Mouse (Mus musculus): ENCODE measurements around the gene Mup14. TPM values are rescaled to one million over a fixed set of nuclear protein-coding genes. Genes with fewer than 3 reads are reported as not detected.
"Not testable (repeated sequence)": the region's sequence is repeated elsewhere in the genome, so short reads cannot be mapped to it uniquely, and the experiment has no call there.

Mup14 gene
- total RNA-seq (2012; rRNA removed) (not detected in 2 replicates), total RNA-seq (2014; rRNA removed) (not detected in 2 replicates), polyA plus RNA-seq (2012; ENCODE audit: insufficient read length, low read depth) (not detected in 2 replicates)

DNA sequence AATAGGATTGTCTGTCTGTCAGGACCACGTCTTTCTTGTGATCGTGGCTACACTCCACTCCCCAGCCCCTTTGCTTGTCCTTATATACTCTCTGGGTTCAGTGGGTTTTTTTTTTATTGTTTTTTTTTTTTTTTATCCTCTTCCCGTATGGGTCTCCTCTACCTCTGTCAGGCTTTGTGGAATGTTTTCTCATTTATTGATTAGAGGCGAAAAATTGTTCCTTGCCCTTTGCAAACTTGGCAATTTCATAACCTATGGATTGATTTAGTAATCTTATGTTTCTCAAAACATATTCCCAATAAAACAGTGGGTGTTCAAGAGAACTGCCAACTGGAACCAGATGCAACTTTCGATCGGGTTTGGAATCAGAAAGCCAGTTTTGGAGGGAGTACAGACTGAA is at the start of gene Mup14:
Mup14 (minus strand) TSS at position 101 of the 400 bp plus-strand sequence.
- H3K4me3 ChIP-seq (replicated peaks in 1 of 3; ENCODE audit: low read depth in 2 of 3, low read length in 2 of 3, poor library complexity in 1 of 3); dilution Hi-C loops (cut with MboI; ENCODE audit: extremely low pct_ligation_motif_present, extremely low pct_unique_long_range_greater_than_20kb, low sequenced_read_pairs); H3K79me2 ChIP-seq (replicated peaks; ENCODE audit: control insufficient read depth, extremely low read depth, insufficient read depth, poor library complexity, severe bottlenecking); DNase-seq (ENCODE audit: extremely low read depth); H3K4me2 ChIP-seq (ENCODE audit: insufficient read depth, low read depth, poor library complexity, severe bottlenecking); H3K4me1 ChIP-seq (ENCODE audit: control insufficient read depth in 1 of 2, insufficient read depth in 2 of 2); in situ Hi-C loops (cut with MboI; ENCODE audit: low pct_ligation_motif_present, low pct_unique_long_range_greater_than_20kb, low sequenced_read_pairs); H3K9ac ChIP-seq (ENCODE audit: insufficient read depth, low read depth); H3K27ac ChIP-seq (ENCODE audit: insufficient read depth, low read depth); H3K9me3 ChIP-seq (replicated peaks; ENCODE audit: low read length); H3K36me3 ChIP-seq (replicated peaks in 1 of 2; ENCODE audit: control insufficient read depth in 1 of 2, insufficient read depth in 1 of 2, low read length in 1 of 2); H3K27me3 ChIP-seq (replicated peaks): not testable (repeated sequence)

DNA sequence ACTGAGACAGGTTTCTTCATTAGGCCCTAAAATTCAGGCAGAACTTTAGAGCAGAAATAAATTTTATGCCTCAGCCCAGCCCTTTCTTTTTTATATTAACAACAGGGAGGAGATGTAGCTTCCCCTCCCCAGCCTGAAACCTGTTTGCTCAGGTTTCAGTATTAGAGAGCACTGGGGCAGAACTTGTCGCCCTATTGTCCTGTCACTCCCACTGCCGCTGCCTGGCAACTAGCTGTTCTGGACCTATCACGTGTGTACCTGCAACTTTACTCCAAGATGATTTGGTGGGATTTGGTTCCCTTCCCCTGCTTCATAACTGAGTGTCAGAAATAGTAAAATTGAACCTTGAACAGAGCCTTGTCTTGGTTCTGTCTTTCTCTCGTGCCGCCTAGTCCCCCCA is 34.3 kb upstream of the Mup14 start:
- H3K4me3 ChIP-seq (replicated peaks in 1 of 3; ENCODE audit: low read depth in 2 of 3, low read length in 2 of 3, poor library complexity in 1 of 3); in situ Hi-C loops (cut with MboI; ENCODE audit: low pct_ligation_motif_present, low pct_unique_long_range_greater_than_20kb, low sequenced_read_pairs); dilution Hi-C loops (cut with MboI; ENCODE audit: extremely low pct_ligation_motif_present, extremely low pct_unique_long_range_greater_than_20kb, low sequenced_read_pairs); H3K9ac ChIP-seq (ENCODE audit: insufficient read depth, low read depth); H3K27me3 ChIP-seq (replicated peaks); H3K9me3 ChIP-seq (replicated peaks; ENCODE audit: low read length); DNase-seq (ENCODE audit: extremely low read depth); H3K36me3 ChIP-seq (replicated peaks in 1 of 2; ENCODE audit: control insufficient read depth in 1 of 2, insufficient read depth in 1 of 2, low read length in 1 of 2); H3K4me2 ChIP-seq (ENCODE audit: insufficient read depth, low read depth, poor library complexity, severe bottlenecking); H3K79me2 ChIP-seq (replicated peaks; ENCODE audit: control insufficient read depth, extremely low read depth, insufficient read depth, poor library complexity, severe bottlenecking); H3K27ac ChIP-seq (ENCODE audit: insufficient read depth, low read depth); H3K4me1 ChIP-seq (ENCODE audit: control insufficient read depth in 1 of 2, insufficient read depth in 2 of 2): not testable (repeated sequence)

Other genes starting within 250 kb of the Mup14 start
- gene Mup13, start 75.7 kb downstream of the Mup14 start, total RNA-seq (2012; rRNA removed), result not detected in 2 replicates
- not detected in 2 replicates for gene Mup13, start 75.7 kb downstream of the Mup14 start, total RNA-seq (2014; rRNA removed)
- gene Mup13, start 75.7 kb downstream of the Mup14 start, polyA plus RNA-seq (2012; ENCODE audit: insufficient read length, low read depth), result not detected in 2 replicates
- not detected in 2 replicates for gene Mup15, start 135.7 kb upstream of the Mup14 start, total RNA-seq (2012; rRNA removed)
- gene Mup15, start 135.7 kb upstream of the Mup14 start, total RNA-seq (2014; rRNA removed), result not detected in 2 replicates
- not detected in 2 replicates for gene Mup15, start 135.7 kb upstream of the Mup14 start, polyA plus RNA-seq (2012; ENCODE audit: insufficient read length, low read depth)
- gene Mup16, start 215.5 kb upstream of the Mup14 start, total RNA-seq (2012; rRNA removed), result not detected in 2 replicates
- gene Mup16, start 215.5 kb upstream of the Mup14 start, total RNA-seq (2014; rRNA removed), result not detected in 2 replicates
- not detected in 2 replicates for gene Mup16, start 215.5 kb upstream of the Mup14 start, polyA plus RNA-seq (2012; ENCODE audit: insufficient read length, low read depth)